Mouse (Mus musculus) layer of hippocampus, adult 9-11 months (tissue): ENCODE measurements around the gene Dsp.
A peak's percentile ranks its signal among the peaks of the same experiment; 100 is the strongest.

Experiments
- DNase-seq: peaks from one replicate; pipeline ENCODE4 v3.0.0; 2022

The Dsp gene

DNA sequence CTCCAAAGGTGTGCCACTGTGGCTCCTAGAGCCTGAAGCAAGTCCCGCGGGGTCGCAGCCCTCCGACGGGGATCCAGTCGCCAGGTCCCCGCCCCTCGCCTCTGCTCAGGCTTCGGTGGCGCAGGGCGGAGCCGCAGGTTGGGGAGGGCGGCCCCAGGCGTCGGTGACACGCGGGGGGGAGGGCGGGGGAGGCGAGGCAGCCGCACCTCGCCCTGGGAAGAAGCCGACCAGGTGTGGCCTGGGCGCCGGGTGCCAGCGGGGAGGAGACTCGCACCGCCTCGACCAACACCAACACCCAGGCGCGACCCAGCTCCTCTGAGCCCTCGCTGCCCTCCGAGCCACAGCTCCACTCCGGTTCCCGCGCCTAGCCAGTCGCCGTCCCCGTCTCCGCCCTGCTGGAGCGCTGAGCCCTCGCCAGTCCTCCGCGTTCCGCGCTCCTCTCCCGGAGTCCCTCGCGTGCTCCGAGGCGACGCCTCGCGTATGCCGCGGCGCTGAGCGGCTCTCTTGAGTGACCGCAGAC, at the start of gene Dsp:
TSS of gene Dsp (plus strand) at position 226 of the 520 bp plus-strand sequence.
- no peak for DNase-seq

DNA sequence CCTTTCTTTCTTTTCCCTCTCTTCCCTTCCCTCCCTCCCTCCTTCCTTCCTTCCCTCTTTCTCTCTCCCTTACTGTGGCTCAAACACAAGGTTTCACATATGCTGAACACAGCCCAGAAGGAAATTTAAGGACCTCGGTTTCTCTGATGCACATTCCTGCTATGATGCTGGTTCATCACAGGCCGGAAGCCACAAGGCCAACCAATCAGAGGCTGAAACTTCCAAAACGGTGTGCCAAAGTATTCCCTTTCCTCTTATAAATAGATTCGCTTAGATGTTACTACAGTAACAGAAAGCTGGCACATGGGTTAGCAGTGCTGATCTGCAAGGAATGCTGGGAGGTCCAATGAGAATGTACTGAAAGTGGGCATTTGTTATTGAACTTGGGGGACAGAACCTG, 47.7 kb upstream of the Dsp start:
- peak; percentile 35 for DNase-seq

DNA sequence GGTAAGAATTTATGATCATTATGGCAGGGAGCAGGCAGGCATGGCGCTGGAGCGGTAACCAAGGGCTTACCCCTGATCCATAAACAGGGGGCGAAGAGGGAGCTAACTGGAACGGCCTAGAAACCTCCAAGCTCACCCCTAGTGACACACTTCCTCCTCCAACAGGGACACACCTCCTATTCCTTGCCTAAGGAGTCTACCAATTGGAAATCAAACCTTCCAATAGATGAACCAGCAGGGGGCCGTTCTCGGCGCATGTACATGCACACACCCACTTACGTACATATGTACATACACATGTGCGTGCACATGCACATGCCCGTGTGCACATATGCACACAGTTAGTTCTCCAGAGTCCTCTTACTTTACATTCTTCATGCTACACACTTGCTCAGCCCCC, 46.6 kb upstream of the Dsp start:
- no peak for DNase-seq

DNA sequence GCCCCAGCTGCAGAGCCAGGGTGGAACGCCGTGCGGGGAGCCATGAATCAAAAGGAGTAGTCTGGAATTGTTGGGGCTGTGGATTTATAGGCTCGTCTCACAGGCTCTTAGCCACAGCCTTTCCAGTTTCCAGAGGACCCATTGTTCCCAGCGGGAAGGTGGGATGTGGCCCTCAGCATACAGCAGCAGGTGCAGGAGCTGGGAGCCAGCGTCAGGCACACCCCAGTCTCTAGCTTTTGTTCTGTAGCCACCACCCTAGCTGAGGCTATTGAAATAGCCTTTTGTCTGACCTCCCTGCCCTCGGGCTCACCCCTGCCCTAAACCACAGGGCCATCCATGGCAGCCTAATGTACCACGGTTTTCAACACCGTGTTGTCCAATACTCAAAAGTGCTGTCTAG, 42.0 kb upstream of the Dsp start:
- DNase-seq = no peak

DNA sequence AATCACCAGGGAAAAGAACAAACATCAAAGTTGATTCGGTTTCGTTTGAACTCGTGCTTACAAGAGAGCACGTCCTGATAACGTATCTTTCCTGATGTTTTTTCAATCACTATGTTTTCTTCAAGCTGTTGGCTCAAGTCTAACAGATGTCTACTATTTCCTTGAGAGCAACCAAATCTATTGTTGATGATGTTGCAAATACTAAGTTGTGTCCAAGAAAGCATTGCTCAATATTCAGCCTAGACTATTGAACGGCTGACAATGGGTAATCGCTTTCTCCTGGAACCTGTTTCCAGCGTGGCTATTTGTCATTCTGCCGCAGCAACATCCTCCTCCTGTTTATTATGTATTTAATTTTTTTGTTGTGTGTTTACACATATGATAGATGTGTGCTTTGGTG, 28.8 kb upstream of the Dsp start:
- DNase-seq = no peak

DNA sequence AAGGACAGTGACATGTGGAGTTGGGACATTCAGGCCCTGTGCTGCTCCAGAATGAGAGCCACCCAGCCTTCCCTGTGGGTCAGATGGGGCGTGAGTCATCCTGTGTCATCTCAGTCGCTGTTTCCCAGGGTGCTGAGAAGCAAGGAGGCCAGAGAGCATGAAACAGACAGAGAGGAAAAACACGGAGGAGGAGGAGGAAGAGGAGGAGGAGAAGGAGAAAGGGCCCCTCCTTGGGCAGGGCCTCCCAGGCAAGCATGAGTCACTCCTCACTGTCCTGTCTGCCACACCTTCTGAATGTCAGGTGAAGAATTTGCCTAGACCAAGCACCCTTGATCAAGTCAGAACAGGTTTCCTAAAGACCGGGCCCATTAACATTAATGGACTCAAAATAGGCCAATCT, 27.4 kb upstream of the Dsp start:
- no peak for DNase-seq

DNA sequence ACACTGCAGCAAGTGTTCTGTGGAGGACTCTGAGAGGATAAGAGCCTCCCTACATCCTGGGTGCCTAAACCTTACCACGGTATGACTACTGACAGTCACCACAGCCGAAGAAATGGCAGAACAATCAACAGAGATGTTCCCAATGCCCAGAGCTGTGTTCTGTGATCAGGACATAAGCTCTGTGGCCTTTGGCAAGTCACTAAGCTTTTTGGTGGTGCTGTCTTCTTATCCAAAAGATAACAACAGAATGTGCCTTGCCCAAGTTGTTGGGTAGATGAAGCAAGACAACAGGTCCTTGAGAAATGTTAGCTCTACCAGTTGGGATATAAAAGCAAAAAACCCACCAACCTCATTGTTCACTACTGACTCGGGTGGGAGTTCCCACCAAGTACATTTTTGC, 23.4 kb upstream of the Dsp start:
- DNase-seq = no peak

DNA sequence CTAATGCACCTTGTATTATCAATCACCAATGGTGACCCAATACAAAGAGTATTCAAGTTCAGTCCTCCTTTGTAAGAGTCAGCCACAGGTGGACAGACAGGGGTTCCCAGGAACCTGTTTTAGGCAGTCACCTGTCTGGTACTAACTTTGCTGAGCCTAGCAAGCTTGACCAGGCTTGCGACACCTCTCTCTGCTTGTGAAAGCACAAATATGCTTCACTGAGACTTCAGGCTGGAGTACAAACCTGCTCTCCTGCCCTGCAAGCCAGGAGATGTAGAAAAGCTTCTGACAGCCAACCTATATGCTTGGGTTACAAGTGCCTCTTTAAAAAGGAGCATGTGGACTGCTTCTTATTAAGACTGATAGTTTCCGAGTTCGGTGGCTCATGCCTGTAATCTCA, 22.8 kb upstream of the Dsp start:
- DNase-seq = no peak

DNA sequence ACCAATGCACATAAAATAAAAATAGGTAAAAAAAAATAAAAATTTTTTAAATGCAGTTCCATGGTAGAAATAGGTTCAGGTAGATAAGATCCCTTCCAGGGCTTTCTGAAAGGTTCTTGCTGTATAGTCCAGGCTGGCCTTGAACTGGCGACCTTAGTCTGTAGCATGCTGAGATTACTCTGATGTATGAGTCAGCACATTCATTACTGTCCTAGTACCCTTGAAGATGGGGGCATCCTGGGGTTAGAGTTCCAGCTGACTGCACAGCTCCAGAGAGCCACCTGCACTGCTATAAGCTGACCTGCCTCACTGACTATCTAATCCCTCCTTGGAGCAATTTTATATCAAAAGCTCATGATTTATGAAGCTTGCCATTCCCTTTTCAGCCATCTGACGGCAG, 21.6 kb upstream of the Dsp start:
- no peak for DNase-seq

DNA sequence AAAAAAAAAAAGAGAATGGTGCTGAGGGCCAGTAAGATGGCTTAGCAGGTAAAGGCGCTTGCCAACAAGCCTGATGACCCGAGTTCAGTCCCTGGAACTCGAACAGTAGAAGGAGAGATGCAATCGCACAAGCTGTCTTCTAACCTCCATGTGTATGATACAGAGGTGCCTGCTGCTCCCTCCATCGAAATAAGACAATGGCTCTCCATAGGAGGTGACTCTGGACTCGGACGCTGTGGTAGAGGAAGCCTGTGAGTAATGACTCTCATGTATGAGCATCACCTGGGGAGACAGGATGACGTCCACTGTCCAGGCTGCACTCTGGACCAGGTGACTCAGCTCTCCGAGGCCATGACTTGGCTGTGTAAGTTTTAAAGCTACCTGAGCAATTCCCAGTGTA, 21.0 kb upstream of the Dsp start:
- no peak for DNase-seq

DNA sequence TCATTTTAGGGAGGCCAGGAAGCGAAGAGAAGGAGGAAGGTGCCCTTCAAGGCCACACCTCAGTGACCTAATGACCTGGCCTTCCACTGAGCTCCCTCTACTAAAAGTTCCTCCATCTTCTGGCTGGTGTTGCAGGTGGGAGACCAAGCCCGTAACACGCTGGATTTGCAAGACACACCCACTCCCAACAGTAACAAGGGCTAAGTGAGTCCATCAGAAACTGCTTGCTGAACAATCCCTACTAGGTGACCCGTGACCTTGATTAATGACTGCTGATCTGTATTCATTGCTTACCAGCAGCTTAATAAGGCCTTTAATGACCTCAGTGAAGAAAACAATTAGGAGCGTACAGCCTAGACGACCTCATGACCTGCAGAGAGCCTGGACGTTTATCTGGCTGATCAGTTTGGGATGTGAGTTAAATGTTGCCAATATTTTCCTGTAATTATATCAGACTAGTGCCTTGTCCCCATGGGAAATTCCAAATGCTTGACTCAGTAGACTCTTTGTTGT, 18.0 kb upstream of the Dsp start:
- DNase-seq = no peak

DNA sequence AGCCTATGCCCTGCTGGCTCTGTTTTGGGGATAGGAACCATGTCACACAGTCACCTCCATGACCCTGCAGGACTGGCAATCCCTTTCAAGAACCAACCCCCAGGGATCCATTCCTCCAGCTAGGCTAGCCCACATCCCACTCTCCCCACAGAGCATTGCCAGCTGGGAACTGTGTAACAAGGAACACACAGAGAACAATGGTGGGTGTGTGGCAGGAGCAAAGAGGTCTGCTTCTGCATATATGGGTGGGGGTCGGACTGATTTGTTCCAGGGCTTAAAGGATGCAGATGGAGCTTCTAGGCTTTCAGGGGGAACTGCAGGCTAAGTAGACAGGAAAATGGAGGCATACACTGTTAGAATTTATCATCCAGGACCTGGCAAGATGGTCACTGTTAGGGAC, 10.6 kb upstream of the Dsp start:
- no peak for DNase-seq

DNA sequence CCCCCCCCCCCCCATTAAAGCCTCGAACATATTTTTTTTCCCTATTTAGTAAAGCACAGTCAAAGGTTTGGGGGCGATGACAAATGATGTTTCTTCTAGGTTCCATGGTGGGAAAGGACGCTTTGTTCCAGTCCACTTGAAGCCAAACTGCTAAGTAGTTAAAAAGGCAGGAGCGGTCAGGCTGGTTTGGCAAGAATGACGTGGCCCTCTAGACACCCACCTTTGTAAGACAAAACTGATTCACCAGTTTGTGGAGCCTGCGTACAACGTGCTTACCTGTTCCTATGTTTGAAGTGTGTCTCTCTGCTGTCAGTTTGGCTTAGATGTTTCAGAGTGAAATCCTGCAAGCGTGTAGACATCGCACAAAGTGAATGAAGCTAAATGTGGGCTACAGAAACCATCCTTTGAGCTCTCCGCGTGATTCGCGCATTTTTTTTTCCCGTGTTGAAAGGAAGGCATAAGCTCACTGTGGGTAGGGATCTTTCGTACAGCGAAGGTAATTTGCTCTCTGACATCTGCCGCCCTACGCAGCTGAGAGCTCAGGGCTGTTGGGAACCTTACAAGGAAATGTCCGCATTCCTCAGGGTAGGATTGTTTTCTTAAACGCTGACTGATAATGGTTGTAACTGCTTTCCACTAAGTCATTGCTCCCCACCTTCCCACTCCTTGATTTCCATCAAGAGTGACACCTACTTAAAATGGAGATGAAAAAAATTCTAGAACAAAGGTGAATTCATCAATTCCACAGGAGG, 6.0 kb upstream of the Dsp start:
- DNase-seq = no peak

DNA sequence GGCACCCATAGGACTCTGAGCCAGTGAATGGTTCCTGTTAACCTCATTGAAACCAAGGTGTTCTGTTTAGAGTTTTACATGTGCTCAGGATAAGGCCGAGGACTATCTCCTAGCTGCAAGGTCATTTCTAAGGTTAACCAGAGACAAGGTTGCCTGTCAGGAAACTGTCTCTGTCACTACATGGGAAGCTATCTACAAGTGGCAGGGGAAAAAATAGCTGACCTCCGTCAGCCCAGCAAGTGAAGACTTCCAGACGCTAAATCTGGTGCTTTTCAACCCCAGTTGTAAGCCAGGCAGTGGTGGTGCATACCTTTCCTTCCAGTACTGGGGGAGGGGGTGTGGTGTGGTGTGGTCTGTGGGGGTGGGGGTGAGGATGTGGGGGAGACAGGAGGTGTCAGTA, 2.7 kb upstream of the Dsp start:
- no peak for DNase-seq

DNA sequence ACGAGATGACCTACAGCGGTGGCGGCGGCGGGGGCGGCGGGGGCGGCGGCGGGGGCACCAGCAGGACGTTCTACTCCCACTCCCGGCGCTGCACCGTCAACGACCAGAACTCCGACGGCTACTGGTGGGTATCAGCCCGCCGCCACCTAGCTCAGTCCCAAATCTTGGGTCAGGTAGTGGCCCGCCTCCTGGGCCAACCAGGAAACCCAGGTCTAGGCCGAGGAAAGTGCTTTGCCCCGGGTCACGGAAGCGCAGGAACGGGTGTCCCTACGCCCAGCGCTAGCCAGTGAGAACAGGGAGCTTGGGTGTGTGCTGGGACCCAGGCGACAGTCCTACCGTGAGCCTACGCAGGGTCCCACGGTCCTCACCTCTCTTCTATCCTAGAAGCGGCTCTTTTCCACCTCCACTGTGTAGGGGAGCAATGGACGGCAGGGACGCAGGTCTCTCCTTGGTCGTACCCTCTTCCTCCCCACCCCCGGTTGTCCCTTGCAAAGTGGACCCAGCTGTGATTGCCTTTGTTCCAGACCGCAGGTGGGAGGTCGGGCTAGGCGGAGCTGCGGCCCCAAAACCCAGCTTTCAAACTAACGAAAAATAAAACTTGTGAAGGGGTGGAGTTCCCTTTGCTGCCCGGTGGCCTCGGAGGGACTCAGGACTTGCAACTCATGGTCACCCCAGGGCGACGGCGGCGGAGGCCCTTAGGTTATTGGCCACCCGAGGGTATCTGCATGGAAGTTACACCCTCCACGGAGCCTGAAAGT, 756 bp downstream of the Dsp start:
- no peak for DNase-seq

DNA sequence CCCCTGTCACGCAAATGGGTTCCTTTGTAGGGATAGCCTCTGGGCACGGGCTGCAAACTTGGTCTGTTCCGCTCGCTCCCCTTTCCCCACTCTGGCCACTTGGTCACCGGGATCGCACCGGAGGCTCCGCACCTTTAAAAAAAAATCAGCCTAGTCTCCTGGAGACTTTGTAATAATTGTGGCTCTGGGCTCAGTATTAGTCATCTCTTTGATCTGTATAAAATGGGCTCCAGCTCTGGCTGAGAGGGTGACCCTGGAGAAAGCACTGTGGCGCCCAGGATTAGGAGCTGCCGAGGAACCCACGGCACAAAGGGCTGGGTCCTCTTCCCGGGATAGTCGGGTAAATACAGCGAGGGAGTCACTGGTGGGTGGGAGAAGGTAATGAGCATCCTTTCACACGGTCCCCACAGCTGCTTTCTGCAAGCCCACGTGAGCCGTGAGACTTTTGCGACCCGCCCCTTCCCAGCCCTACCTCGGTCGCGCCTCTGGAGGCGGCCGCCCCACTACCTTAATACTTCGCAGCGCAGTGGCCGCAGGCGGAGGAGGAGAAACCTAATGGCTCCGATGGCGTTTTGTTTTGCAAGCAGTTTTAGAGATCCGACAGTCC, 1.4 kb downstream of the Dsp start:
- no peak for DNase-seq

DNA sequence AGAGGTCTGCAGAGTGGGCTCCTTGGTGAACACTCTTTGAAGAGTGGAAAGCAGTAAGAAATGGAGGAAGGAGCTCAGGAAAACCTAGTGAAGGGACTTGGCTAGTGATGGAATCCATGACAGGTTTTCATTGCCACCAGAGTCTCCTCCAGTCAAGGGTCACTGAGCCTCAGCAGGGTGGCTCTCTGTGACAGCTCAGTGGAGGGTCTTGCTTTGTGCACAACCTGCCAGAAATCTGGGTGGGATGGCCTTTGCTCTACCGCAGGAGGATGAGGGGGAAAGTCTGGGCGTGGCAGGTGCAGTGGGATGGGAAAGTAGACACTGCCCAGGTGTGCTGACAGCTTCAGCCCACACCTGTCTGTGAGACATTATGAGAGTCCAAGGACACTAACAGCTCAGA, 4.4 kb downstream of the Dsp start:
- DNase-seq = no peak

DNA sequence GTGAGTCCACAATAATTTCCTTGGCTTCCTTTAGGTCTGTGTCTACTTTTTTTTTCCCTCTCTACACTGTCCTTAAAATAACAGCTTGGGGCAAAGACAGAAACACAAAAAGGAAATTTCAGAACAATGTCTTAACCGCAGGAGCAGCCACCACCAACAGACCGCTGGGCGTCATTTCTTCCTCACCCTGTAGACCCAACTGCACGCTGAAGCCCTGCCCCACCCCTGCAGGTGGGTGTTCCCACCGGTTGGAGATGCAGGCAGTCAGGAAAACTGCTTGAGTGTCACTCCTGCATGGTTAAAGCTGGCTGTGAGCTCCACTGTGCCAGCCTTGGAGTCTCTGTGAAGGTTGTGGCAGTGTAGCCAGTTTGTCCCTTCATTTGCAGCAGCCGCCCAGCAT, 6.5 kb downstream of the Dsp start:
- DNase-seq = no peak

DNA sequence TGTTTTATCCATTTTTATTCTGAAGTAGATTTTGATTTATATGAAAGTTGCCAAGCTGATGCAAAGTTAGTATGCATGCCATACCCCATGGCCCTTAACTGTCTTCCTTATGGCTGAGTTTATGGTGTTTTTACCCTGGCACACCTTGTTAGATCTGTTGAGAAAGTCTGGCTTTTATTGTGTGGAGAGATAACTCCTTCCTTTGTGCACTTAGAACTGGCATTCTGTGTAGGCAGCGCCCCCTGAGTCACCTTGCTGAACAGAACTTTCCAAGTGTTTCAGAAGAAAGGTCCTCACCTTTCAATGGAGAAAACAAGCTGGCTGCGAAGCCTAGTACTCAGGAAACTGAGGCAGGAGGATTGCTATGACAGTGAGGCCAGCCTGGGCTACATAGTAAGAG, 10.9 kb downstream of the Dsp start:
- no peak for DNase-seq

DNA sequence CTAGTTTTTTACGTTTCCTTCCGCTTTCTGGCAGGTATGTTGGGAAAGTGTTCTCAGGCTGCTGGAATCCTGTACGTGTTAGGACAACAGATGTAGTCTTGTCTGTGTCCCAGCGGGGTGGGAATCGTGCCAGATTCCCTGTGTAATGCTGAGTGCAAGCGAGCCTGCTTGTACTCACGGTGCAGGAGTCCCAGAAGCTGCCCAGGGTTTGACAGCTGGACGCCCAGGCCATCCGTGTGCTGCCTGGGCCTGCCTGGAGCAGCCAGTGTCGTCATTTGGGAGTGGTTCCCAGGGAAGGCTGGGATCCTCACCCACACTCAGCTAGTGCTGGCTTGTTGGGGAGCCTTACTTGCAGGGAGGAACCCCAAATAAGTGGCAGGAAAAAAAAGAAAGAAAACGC, 11.6 kb downstream of the Dsp start:
- DNase-seq = peak; percentile 10

DNA sequence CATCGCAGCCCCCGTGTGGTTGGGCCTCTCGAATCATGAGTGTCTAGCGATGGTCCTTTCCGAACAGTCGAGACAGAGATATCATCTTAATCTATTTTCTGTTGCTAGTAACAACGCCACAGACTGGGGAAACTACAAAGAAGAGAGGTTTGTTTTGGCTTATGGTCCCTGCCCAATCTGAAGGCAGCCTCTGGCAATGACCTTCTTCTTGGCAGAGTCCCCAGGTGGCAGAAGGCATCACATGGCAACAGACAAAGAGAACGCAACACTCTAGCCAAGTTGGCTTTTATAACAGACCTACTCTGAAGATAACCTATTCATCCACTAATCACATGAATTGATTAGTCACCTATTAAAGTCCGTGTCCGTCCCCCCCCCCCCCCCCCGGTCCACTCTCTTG, 13.8 kb downstream of the Dsp start:
- DNase-seq = no peak

DNA sequence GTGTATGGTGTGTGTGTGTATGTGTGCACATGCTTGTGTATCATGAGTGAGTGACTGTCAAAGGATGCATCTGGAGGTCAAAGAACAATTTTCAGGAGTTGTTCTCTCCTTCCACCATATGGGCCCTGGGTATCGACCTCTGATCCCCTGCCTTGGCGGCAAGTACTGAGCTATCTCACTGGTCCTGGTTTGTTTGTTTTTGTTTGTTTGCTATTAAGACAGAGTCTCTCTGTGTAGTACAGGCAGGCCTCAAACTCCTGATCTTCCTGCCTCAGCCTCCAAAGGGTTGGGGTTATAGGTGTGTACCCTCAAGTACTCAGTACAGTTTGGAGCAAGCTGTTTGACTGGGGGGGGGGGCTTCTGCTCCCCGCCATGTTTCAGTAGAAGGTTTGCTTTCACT, 16.0 kb downstream of the Dsp start:
- no peak for DNase-seq

DNA sequence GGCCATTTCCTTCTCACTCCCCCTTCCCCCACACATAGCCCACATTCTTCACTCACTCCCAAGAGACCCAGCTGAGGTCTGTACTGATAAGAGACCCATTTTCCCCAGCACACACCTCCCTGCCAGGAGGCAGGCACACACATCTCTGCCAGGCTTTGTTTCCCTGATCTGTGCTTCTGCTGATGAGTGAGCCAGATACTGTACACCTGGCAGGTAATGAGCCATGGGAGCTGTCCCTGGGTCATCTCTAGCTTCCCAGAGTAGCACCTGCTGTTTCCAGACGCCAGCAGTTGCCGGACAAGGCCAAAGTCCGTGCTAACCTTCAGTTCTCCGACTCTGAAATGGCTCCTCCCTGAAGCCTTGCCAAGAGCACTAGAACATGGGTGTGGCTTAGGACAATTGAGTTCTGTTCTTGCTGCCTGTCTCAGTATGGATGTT, 19.6 kb downstream of the Dsp start:
- no peak for DNase-seq

DNA sequence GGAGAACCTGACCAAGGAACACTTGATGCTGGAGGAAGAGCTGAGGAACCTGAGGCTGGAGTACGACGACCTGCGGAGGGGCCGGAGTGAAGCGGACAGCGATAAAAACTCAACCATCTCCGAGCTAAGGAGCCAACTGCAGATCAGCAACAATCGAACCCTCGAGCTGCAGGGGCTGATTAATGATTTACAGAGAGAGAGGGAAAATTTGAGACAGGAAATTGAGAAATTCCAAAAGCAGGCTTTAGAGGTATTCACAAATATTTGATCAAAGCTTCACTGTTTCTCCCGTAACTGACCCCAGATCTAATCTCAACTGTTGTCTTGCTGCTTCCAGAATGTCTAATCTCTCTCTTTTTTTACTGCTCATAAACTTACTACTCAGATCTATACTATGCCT, 42.3 kb downstream of the Dsp start:
- DNase-seq = no peak
